Mouse (Mus musculus): ENCODE measurements at regions not wholly inside any gene's neighbourhood (a gene's known extent, or its start where the extent isn't known, plus 50 kb on each side); places are given as distances from the start of the nearest gene placed in this dataset.
A peak's percentile ranks its signal among the peaks of the same experiment; 100 is the strongest.

GRCm38 (mm10) chr1:80131354-80131753, 86.9 kb downstream of the Fam124b start:
- DNase-seq (ENCODE audit: low spot score) = no peak

GRCm38 (mm10) chr1:80123966-80124365, 94.3 kb downstream of the Fam124b start:
- DNase-seq (ENCODE audit: low spot score) = no peak

DNA sequence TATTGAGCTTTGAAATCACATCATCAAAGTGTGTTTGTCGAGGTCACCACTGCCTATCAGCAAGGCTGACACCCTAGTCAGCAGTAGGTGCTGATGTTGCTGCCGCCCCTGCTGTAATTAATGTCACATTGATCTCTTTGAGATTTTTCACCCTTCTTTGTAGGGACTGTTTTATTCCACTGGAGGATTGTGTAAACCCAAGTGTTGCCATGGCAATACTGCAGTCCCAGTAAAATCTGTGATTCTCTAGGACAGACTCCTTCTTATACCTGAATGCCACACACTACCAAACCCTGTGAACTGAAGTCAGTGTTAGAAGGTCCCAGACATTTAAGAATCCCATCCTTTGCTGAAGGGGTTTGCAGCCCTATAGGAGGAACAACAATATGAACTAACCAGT, 102.4 kb downstream of the Fam124b start:
- DNase-seq (ENCODE audit: low spot score) = no peak

GRCm38 (mm10) chr1:80107747-80108476, 110.4 kb downstream of the Fam124b start:
- no peak for DNase-seq (ENCODE audit: low spot score)

- DNase-seq (ENCODE audit: low spot score) = peak; percentile 42
Measured at GRCm38 (mm10) chr1:80106269-80106668, 112.0 kb downstream of the Fam124b start.

DNA sequence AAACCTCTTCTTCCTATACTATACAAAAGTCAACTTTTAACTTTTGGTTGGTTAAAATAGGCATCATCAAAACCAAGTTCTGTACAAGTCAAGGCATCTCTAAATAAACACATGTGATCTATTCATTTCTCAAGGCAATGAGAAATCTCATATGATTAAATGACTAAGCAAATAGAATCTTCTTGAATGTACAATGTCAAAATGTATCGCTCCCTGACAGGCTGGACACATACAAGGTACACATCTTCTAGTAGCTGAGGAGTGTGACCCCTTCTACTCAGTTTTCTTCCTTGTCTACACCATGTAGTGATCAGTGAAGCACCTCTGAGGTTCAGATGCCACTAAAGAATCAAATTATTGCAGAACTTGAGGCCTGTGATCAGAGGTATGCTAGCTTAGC, 120.0 kb downstream of the Fam124b start:
- no peak for DNase-seq (ENCODE audit: low spot score)

GRCm38 (mm10) chr1:80091800-80092199, 126.5 kb downstream of the Fam124b start:
- no peak for DNase-seq (ENCODE audit: low spot score)

DNA sequence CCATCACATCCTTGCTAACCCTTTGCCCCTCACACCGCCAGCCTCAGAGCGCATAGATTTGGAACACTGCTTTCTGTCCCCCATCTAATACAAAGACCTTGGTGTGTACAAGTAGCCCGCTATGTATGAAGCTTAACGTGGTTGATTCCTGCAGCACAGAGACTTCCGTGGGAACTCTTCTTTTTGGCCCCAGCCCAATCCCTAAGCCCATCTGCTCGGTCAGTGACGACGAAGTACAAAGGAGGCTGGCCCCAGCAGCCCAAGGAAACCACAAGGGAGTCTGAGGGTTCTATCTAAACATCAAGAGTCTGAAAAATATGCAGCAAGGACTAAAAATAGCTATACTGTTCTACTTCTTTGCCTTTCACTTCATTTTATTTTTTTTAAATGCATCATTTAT, 126.9 kb downstream of the Fam124b start:
- DNase-seq (ENCODE audit: low spot score) = no peak

DNA sequence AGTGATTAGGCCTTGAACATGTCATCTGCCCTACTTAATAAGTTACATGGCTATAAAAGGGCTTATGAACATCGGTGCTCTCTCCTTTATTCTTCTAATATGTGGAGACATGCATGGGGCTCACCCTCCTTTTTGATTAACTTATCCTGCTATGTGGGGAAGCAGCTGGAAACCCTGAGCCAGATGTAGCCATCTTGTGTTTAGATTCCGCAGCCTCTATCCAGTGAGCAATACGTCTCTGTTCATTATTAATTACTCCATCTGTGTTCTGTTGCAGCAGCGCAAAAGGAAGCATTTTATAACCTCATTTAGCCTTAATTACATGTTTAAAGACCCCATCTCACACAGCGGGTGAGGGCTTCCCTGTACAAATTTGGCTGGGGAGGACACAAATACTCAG, 129.6 kb downstream of the Fam124b start:
- no peak for DNase-seq (ENCODE audit: low spot score)

- no peak for DNase-seq (ENCODE audit: low spot score)
Measured at GRCm38 (mm10) chr1:80076357-80076756, 141.9 kb downstream of the Fam124b start.

DNA sequence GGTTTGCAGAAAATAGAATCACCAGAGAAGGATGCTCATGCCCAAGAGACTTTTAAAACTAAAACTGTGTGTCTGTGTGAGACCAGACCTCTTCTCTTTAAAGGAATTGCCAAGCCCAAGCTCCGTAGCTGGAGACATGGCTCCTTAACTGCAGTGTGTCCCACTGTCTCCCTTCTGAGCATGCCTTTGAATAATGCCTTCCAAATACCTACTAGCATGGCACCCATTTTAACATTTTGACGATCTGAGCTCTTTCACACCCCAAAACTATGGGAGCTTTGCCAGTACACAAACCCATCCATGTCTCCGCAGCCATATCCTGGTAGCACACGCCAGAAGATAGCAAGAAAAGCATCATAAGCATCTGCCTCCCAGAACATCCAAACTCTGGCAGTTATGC, 143.9 kb downstream of the Fam124b start:
- DNase-seq (ENCODE audit: low spot score) = no peak

DNA sequence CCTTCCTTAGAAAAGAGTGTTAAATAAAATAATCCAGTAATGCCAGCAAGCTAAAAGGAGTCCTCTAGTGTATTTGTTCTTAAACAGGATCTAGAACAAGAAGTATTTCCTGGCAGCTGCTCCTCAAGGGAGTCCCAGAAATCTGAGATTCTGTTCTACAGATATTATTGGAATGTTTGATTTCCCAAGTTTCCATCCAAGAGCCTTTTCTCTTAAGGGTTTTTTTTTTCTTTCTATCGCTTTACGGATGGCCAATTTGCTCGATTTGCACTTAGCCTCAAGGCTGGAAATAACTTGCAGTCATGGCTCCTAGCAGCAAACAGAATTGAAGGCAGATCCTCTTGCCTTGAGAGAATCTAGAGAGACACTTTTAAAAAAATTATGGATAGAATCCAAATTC, 144.3 kb downstream of the Fam124b start:
- DNase-seq (ENCODE audit: low spot score) = no peak

- DNase-seq (ENCODE audit: low spot score) = no peak
Measured at GRCm38 (mm10) chr1:80069141-80069540, 149.1 kb downstream of the Fam124b start.

DNA sequence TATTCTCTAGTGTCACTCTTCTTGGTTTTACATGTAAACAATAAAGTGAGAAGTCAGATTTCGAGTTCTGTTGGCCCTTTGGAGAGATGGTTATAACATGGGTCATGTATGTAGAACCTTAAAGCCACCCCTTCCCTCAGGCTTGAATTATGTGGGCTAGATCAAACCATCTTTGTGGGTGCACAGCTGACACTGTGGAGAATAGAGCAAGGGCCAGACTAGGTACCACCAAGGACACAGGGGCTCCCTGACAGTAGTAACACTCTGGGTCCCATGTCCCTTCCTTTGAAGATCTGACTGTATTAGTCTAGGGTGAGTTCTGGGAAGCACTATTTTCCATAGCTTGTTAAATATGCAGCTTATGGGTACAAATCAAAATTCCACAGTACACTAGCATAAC, 156.2 kb downstream of the Fam124b start:
- no peak for DNase-seq (ENCODE audit: low spot score)

GRCm38 (mm10) chr1:80061632-80062031, 156.6 kb downstream of the Fam124b start:
- DNase-seq (ENCODE audit: low spot score) = no peak

DNA sequence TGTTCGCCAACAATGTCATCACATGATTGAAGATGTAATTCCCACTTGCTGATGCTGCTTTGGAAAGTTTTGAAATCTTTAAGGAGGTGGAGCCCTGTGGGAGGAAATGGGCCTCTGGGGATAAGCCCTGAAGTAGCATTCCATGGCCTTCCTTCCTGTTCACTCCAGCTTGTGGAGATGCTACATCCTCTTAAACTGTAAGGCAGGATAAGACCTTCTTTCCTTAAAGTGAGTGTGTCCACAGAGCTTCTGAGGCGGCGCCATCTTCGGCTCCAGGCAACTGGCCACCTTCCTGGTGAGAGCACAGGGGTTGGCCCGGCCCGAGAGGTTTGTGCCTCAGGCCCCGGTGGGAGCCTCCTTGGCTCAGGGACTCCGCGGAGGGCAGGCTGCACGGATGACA, 173.1 kb downstream of the Fam124b start:
- no peak for DNase-seq (ENCODE audit: low spot score)

GRCm38 (mm10) chr1:80040409-80040808, 177.9 kb downstream of the Fam124b start:
- DNase-seq (ENCODE audit: low spot score) = no peak

- DNase-seq (ENCODE audit: low spot score) = no peak
Measured at GRCm38 (mm10) chr1:80039891-80040290, 178.4 kb downstream of the Fam124b start.

DNA sequence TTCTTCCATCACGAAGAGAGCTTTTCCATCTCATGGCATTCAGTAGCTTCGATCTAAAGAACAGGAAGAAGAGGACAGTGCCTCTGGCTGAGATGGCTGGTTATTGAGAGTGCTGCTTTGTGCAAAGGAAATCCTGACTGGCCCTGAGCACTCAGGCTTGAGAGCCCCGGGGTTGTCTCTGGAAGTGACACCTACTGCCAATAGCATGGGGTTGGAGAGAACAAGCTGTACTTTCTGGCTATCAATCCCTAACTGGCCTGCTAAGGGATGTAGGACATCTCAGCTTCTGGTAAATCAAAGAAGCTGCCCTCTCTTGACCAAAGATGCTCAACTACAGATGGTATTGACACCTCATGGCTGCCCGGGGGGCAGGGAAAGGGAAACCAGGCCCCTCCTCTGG, 178.2 kb upstream of the Serpine2 start:
- DNase-seq (ENCODE audit: low spot score) = no peak

- no peak for DNase-seq (ENCODE audit: low spot score)
Measured at GRCm38 (mm10) chr1:80038059-80038458, 177.1 kb upstream of the Serpine2 start.

DNA sequence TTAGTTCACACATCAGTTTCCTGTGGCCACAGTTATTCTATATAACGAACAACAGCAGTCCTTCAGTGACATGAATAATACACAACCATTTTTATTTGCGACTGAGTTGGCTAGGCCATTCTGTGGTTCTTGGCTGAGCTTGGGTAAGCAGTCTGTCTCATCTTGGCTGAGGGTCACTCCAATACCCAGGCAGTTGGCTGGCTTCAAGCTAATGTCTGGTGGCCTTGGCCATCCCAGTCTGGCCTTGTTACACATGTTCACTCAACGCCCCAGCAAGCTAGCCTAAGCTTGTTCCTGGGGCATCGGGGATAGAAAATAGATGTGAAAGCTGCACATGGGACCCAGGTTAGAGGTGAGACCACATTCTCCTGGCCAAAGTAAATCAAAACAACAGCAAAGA, 175.5 kb upstream of the Serpine2 start:
- no peak for DNase-seq (ENCODE audit: low spot score)

DNA sequence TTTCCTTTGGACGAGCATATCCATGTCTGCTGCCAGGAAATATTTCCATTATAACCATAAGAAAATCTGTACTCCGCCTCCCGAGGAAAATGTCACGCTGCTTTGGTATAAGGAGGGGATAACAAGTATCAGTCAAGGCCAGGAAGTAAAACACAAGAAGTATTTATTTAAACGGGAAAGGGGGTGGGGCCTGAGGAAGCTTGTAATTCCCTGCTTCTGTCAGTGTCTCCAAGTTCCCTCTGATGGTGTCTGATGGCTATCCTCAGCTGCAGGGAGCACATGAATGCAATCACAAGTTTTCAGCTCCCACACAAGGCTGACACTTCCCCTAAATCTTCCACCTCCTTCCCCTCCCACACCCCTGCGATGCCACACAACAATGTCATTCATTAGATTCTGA, 172.5 kb upstream of the Serpine2 start:
- DNase-seq (ENCODE audit: low spot score) = no peak

- DNase-seq (ENCODE audit: low spot score) = no peak
Measured at GRCm38 (mm10) chr1:80033121-80033520, 172.1 kb upstream of the Serpine2 start.

DNA sequence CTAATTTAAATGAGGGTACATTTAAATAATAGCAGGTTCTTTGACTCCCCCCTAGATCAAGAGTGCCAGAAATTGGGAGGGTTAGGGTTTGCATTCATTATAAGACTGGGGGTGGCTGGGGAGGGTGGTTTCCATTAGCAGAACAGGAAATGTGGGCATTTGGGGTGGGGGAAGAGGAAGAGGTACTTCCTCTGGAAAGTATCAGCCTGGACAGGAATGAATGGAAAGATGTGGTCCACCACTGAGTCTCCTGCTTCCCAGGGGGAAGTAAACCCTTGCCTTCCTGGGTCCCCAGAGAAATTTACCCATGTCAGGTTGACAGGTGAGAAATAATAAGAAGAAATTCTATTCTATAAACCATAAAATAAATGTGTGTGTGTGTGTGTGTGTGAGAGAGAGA, 171.5 kb upstream of the Serpine2 start:
- DNase-seq (ENCODE audit: low spot score) = no peak

DNA sequence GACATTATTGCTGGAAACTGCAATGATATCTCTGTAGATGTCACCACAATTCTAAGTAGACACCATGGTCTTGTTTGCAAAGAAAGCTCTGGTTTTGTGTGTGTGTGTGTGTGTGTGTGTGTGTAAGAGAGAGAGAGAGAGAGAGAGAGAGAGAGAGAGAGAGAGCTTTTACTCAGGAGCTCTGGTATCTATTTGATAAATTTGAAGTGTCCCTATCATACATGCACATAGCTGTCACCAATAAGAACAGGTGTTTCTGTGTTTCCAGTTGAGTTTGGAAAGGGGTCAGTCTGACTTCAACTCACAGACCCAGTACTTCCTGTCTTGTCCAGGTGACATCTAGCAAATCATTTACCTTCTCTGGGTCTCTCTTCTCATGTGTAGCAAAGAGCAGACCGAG, 169.7 kb upstream of the Serpine2 start:
- DNase-seq (ENCODE audit: low spot score) = no peak

All from testis, postnatal 10 days (tissue).